Mouse (Mus musculus) brain, embryonic 14.5 days (tissue): ENCODE results near the gene Map1lc3a.

Experiments used
- CTCF ChIP-seq: fragments of 200-500 bp; IDR thresholded peaks from 2 replicates; pipeline ENCODE4 v1.5.1; 2012; ENCODE audit warnings: inconsistent platforms, mild to moderate bottlenecking, moderate library complexity, borderline replicate concordance; ENCODE audit not compliant: insufficient read depth, insufficient read length; ENCODE audit errors: extremely low read depth
- POLR2A ChIP-seq: fragments of 200-500 bp; IDR thresholded peaks from 2 replicates; pipeline ENCODE4 v1.6.1; 2012; ENCODE audit warnings: mild to moderate bottlenecking, inconsistent platforms, borderline replicate concordance; ENCODE audit not compliant: poor library complexity, insufficient read depth, insufficient read length, severe bottlenecking; ENCODE audit errors: extremely low read depth

- TF ChIP-seq CTCF (no peak), POLR2A (no peak)
Observed at GRCm38 (mm10) chr2:155318618-155319017, 42.5 kb downstream of the Map1lc3a start.
